Mouse (Mus musculus): ENCODE results near the gene Tmem164. TPM values are rescaled to one million over a fixed set of nuclear protein-coding genes. Genes with fewer than 3 reads are reported as not detected.

Gene Tmem164
- total RNA-seq, 2 experiments from 2014 or later: 23.4 to 28.8 TPM

Small RNA genes within 50 kb of the gene (microRNA-seq; reads per million reads assigned to microRNA genes)
- gene Mir652: 5,357 reads per million, percentile 90 among the genes with 10 or more reads in this experiment
